Mouse (Mus musculus): ENCODE measurements around the gene Gm20219.

The Gm20219 gene

DNA sequence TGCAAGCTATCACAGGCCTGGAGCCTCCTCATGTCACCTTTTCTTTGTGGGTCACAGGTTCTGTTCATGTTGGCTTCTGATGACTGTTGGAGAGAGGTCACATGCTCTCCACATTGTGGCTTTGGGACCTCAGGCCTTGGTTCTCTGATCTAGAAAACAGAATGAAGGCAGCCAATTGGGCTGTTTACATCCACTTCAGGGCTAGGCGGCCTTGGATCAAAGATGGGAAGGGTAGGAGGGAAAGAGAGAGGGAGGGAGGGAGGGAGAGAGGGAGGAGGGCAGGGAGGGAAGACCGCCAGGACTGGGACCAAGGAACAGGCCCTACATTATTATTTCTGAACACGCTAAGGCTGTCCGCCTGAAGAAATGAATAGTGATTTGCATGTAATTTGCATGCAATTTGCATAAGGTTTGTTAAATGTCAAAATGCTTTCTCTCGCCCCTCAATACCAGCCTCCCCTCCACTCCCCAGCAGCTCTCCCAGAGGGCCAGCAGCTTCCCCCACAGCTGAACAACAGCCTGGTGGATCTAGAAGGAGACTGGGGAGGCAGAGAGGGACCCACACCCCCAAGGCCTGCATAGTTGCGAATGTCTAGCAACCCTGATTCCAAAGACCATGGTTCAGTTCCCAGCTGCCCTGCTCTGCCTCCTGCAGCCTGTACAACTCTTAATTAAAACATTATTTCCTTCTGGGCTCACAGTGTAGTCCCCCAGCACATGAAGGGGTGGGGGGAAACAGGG lies 2.2 kb downstream of the Gm20219 start:
- DNase-seq, result peak; percentile 3

DNA sequence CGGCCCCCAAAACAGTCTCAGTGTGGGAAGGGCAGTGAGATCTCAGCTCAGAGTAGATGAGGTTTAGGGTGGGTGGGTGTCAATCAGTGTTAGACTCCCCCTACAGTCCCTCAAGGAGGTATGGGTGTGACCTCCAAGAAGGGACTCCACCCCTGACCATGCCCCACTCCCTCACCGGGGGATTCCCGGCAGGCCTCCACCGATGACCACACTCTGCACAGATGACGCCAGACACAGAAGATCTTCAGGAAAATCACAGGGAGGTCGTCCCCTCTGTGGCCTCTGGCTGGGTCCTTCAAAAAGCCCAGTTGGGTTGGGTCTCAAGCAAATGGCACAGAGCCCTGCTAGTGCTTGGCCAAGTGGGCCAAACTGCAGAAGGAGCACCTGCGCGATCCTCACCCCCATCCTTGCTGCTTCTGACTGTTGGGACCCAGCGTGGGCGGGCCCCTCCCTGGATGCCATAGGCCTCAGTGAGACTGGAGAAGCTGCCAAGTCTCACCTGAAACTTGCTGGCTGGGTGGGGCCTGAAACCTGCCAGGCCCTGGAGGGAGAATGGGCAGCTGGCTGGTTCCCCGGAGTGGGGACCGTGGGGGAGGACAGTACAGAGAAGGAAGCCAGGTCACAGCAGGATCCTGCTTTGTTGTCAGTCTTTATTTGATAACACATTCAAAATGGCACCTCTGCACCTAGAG lies 3.3 kb downstream of the Gm20219 start:
- DNase-seq, result no peak

DNA sequence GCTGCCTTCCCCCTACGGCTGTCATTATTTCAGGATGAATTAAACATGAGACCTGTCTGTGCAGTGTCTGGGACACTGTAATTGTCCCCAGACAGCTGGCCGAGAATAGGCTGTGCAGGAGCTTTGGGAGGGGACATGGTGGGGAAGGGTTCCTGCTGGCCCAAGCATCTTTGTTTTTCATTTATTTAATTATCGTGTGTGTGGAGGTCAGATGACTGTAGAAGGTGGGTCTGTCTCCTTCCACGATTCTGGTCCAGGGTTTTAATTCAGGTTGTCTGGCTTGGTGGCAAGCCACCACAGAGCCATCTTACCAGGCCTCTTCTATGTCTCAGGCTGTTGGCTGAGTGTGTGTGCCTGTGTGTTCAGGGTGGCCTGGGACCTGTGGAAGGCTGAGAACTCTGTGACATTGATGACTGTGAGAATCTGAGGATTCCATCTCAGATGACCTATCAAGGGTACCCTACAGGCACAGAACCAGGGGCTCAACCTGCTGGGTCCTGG lies 5.5 kb downstream of the Gm20219 start:
- DNase-seq, result no peak

DNA sequence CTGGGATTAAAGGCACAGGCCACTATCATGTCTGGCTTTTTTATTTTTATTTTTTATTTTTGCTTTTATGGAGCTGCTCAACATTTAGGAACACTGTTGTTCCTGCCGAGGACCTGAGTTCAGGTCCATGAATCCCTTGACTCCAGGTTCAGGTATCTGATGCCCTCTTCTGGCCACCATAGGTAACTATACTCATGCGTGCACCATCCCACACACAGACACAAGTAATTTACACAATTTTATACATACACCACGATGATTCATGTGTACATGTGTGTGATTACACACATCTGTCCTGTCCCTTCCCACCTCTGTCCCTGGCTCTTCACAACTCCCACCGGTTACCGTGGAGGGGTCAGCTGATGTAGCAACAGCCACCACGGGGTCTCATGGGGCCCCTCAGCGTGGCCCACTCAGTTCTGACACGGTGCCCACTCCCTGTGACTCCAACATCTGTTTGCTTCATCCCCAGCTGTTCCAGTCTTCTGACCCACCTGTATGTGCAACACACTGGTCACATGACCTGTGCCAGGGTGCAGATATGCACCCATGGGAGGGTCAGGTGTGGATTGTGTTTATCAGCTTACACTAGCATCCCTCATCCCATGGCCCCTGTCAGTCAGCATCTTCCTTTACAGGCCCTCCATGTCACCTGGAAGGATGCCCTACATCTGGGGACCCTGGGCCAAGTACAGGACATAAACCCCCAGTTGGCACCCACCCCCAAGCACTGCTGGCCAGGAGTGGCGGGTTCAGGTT lies 6.2 kb downstream of the Gm20219 start:
- DNase-seq, result no peak

DNA sequence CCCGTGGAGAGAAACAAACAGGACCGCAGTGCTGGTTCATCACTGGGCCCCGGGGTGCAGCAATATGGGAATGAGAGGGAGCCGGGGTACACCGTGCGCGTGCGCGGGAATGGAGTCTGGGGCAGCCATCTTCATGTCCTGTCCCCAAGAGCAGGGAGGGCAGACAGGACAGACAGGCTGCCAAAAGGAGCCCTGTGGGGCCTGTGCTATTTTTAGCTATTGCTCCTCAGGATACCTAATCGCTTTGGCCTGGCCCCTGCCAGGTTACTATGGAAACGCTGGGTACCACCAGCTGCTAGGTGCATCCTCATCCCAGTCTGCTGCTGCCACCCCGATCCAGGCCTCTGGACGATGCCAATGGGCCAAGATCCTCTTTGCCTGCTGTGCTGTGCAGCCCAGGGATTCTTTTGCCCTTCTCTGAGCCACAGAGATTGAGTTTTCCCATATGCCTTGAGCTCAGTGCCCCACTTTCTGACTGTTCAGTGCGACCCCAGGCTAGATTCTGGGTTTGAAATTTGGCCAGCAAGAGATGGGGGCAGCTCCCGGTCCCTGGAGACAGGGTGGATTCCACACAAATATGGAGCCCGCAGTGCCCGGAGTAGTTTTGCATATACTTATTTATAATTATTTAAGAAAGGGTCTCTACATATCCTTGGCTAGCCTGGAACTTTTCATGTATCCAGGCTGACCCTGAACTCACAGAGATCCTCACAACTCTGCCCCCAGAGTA lies 6.9 kb downstream of the Gm20219 start:
- DNase-seq, result no peak

DNA sequence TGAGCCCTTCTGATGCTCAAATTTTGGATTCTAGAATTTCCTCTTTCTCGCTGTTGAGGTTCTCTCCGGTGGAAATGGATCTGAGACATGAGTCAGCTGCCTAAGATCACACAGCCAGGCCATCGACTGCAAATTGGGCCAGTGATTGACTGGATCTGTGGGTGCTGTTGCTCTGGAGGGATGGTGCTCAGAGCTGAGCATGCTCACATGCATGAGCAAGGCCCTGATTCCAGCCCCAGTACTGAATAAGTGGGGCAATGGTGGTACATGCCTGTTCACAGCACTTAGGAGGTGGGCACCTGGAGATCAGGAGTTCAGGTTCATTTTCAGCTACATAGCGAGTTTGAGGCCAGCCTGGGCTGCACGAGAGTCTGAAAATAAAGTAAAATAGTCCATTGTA lies 7.6 kb downstream of the Gm20219 start:
- DNase-seq, result no peak

DNA sequence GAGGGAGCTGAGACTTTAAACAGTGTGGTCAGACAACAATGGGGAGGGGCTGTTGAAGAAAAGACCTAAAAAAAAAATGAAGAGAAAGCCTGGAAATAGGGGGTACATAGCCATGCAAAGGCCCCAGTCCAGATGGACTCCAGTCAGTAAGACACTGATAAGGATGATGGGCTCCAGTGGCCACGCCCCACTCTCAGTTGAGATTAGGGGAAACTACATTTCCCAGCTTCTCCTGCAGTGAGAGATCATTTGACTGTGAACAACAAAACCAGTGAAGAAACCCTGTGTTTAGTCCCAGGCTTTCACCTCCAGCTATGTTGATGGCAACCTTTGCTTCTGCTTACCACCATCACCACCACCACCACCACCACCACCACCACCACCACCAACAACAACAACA lies 8.2 kb downstream of the Gm20219 start:
- no peak for DNase-seq

DNA sequence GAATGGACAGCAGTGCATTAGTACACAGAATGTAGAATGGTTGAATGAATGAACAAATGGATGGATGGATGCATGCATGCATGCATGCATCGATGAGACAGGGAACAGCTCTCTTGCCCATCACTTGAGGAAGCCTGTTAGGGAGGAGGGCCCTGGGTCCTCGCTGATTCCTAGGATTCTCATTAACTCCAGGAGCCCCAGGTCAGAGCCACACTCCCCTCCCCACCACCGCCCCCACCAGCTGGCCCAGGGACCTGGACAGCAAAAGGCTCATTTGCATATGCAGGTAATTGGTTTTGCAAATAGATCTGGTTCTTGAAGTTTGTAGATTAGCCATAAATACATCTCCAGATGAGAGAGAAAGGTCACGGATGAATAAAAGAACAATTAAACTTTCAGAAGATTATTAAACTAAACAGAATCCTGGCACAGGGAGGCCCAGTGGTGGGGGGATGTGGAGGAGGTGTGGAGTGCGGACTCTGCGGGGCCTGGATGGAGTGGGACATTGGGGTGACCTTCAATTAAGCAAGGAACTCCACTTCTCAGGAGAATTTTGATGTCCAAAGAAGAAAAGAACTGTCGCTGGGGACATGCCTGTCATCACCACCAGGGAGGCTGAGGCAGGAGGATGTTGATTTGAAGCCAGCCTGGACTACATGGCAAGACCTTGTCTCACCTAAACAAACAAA lies 9.3 kb downstream of the Gm20219 start:
- DNase-seq, result no peak

DNA sequence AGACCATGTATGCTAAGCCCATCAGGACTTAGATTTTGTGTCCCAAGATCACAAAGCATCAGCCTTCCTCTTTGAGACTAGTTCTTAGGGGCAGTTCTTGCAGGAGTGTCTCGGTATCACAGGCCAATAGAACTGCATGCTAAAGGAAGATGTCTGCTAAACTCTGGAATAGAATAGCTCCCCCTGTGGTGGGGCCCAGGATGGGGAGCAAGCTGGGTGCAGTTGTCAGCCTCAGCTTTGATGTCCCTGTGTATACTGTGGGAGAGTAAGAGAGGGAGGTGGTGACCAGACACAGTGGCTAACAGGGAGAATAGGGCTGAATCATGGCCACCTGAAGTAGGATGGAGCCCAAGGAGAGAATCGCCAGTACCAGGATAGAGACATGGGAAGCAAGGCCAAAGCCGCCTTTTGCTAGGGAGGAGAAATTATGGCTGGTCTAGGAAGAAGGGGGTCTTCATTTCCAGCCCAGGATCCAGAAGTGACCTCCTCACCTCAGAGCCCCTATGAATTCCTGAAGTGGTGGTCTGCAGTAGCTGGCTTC lies 10.4 kb downstream of the Gm20219 start:
- DNase-seq, result peak; percentile 53

DNA sequence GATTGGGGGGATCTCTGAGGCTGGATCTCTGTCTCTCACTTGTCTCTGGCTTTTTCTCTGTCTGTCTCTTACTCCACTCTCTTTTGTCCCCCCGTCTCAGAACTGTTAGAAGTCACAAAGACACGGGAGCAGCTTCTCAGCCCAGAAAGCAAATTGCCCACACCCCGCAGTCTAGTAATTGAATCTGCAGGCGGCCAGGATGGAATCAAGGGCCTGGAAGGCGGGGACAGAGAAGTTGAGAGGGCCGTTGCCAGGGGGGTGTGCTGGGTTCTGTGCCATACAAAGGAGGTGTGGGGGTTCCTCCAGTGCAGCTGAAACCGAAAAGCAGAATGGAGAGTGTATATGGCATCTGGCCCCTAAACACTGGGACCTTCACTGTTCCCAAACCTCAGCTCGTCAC lies 11.5 kb downstream of the Gm20219 start:
- DNase-seq, result no peak

DNA sequence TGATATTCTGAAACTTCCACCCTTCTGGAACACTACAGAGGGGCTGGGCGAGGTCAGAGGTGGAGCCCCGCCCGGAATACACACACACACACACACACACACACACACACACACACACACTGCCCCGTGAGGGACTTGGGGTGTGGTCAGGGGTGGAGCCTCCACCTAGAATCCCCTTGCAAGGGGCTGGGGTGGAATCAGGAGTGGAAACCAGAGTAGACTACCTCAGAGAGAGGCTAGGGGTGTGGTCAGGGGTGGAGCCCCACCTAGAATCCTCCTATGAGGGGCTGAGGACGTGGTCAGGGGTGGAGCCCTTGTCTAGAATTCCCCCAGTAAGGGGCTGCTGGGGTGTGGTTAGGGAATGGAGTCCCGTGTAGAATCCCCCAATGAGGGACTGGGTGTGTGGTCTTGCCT lies 13.6 kb downstream of the Gm20219 start:
- no peak for DNase-seq

DNA sequence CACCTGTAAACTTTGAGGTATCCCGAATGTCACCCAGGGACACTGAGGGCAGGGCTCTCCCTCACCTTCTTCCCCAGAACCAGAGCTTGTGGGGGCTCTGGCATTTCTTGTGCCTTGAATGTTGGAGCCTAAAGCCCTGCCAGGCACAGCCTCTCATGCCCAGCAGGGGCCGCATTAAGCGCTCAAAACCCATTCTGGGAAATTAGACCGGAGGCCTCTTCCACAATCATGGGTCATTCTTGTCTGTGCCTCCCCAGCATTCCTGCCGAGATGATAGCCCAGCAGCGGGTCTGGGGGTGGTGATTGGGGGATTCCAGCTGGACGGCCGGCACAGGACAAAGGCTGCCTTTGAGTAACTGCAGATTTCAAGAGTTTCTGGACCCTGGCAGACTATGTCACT lies 16.3 kb downstream of the Gm20219 start:
- DNase-seq, result no peak

DNA sequence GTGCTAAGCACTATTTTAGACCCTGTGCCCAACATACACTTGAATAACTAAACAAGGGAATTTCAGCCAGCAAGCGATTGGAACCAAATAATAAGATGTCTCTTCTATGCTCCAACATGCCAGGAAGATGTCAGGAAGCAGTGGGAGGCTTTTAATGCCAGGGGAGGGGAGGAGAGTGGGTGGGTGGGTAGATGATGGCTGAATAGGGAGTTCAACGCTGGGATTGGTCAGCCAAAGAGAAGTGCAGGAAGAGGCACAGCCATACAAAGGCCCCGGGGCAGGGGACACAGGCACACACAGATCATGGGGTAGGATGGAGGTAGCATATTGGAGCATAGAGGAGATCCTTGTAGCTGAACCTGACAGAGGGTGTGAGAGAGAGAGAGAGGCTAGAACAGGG lies 17.3 kb downstream of the Gm20219 start:
- DNase-seq, result no peak

DNA sequence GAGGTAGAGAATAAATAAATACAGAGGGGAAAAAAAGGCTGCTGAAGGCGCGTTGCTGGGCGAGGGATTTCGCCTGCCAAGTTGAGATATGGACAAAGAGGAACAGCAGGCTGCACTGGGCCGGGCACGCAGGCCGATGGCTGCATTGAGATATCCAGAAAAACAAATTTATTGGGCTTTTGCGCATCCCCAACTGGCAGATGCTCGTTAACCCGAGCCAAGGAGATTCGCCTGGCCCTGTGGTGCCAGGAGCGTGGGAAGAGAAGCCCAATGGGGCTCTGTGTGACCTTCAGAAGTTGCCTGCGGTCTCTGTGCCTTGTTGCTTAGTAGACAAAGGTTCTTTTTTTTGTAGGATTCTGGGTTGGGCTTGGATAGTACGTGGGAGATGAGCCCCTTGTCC lies 18.0 kb downstream of the Gm20219 start:
- DNase-seq, result no peak

DNA sequence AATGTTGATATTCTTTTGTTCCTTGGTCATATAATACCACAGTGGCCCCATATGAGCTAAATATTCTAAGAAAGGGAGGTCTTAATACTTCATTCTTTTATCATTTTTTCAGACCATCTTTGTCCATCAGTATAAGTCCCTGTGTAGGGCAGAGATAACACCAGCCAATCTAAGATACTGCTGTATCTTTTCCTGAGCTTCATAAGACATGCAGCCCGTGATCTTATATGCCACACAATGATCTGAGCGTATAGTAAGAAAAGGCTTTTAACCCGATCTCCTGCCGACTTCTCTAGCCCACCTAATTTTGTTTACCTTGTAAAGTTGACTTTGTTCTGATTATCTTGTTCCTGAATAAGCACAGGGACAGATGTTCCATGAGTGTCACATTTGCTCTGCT lies 29.2 kb downstream of the Gm20219 start:
- no peak for DNase-seq

DNA sequence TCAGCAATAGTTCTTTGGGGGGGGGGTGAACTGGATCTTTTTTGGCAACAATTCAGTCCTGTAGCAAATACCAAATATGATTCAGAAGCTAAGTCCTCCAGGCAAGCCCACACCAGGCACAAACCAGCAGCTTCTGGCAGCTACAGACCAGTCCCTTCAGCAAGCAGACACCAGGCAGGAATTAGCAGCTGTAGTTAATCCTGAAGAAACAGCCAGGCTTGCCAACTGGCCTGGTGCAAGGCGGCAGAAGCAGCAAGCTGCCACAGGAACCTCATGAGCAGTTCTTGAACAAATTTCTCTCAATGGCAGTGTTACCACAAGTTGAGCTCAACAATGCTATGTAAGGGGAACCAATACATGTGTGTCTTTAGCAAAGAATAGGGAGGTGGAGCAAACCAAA lies 31.4 kb downstream of the Gm20219 start:
- no peak for DNase-seq

DNA sequence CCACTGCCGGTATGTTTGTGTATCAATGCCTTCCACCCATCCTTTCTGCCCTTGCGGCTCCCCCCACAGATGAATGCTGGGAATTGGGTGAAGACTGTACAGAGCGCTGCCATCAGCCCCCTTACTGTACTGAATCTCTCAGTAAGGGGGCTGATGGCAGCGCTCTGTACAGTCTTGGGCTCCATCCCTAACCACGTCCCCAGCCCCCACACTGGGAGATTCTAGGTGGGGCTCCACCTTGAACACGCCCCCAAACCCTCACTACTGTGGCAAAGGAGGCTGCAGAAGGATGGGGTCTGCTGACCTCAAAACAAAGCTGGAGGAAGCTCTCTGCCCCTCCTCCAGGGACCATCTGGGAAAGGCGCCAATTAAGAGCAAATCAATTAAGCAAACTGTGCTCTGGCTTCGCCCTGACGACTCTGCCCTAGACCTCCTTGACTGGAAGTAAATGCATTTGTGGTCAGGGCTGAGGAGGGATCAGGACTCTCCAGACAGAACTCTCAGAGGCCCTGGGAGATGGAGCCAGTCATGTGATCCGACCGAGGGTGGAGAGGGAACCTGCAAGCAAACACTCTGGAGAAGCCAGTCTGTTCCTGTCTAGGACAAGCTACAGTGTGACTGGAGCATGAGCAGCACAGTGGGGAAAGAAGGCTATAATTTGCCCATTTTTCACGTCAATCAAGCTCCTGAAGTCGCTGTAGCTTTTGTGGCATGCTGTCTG lies 38.3 kb downstream of the Gm20219 start:
- DNase-seq, result no peak

DNA sequence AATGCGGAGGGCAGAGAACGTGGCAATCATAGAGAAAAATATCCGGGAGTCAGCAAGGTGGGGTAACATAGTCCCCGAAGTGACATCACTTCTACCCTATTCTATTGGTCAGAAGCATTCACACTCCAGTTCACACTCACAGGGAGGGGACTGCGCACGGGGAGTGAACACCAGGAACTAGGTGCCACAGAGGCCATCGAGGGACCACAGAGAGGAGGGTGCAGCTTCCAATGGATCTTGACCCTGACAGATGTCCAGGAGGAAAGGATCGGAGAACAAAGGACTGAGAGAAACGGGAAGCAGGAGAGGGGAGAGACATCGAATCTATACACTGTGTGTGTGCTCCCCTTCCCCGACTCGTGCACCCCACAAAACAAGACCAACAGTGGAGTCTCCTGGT lies 39.3 kb downstream of the Gm20219 start:
- no peak for DNase-seq

DNA sequence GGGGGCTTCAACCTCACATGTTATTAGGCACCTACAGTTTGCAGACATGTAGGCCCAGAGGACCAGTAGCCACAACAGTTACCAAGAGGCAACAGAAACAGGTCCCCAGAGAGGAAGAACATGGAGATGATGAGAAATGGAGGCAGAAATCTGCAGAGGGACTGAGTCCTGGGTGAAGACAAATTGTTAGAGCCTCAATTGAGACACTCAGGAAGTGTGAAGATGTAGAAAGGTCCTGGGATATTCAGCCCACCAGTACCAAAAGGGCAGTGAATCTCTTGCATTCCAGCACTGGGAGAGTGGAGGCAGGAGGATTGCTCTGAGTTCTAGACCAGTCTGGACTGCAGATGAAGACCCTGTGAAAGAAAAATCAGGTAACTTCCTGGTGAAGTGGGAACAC lies 39.9 kb downstream of the Gm20219 start:
- no peak for DNase-seq

DNA sequence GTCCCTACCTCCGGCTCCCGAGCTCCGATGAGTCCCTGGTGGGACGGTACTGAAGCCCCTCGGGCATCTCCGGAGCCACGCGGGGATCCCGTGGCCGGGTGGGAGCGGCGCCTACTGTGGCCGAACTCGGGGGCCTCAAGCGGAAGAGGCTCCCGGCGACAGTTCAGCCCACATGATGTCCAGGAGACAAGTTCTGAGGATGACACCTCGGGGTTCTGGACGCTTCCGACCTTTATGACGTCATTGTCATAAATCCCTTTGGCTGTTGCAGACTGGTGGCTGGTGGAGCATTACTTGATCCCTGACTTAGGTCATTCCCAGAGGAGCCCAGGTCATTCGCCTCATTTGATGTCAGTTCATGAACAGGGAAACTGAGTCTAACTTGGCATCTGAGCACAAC lies 41.9 kb downstream of the Gm20219 start, which contains the start of gene Znrf4:
Znrf4 (minus strand) TSS at position 122 of the 400 bp plus-strand sequence.
- DNase-seq, result no peak

DNA sequence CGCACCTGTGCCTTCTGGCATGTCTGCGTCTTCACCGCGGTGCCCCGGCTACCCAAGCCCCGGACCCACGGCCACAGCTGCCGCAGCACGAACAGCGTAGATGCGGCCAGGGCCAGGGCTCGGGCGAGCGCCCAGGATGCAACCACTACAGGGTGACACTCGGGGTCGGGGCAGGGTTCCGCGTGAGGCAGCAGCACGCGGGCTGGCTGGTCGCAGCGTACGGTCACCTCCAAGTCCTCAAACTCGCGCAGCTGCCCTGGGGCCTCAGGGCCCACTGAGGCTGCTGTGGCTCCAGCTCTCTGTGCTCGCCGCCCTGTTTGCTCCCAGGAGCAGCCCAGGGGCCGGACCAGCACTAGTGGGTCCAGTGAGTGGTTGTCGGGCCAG lies 42.5 kb downstream of the Gm20219 start:
- DNase-seq, result no peak
